Mouse (Mus musculus) liver, adult 2 months (tissue): Measurements from ENCODE around the gene Chmp2a. TPM values are rescaled to one million over a fixed set of nuclear protein-coding genes. Genes with fewer than 3 reads are reported as not detected.

ENCODE experiments used
- DNase-seq: peaks from one replicate; pipeline ENCODE4 v3.0.0-alpha.2; 2011; ENCODE audit warnings: low read depth, low spot score; ENCODE audit errors: extremely low read depth
- H3K27ac ChIP-seq: fragments of 200-500 bp; replicated peaks from 2 replicates; pipeline ENCODE4 v1.5.1; 2012; ENCODE audit warnings: low read depth, mild to moderate bottlenecking, control low read depth, inconsistent platforms, low read length; ENCODE audit not compliant: insufficient read depth
- H3K27me3 ChIP-seq: fragments of 200-500 bp; 2 replicates; pipeline ENCODE4 v1.6.1; 2012; ENCODE audit warnings: mild to moderate bottlenecking, moderate library complexity, low read length, inconsistent platforms; ENCODE audit not compliant: control insufficient read depth, insufficient read depth
- H3K36me3 ChIP-seq: fragments of 200-500 bp; 2 replicates; pipeline ENCODE4 v1.6.1; 2012; ENCODE audit warnings: low read length, inconsistent platforms; ENCODE audit not compliant: control insufficient read depth, insufficient read depth
- H3K4me1 ChIP-seq: fragments of 200-500 bp; 2 replicates; pipeline ENCODE4 v1.6.1; 2011; ENCODE audit warnings: low read length; ENCODE audit not compliant: control insufficient read depth, insufficient read depth
- H3K4me3 ChIP-seq: fragments of 200-500 bp; 2 replicates; pipeline ENCODE4 v1.5.1; 2011; ENCODE audit warnings: low read depth, mild to moderate bottlenecking, control low read depth, low read length, moderate library complexity; ENCODE audit not compliant: insufficient read depth
- H3K79me2 ChIP-seq: fragments of 200-500 bp; 2 replicates; pipeline ENCODE4 v1.6.1; 2012; ENCODE audit warnings: inconsistent platforms, mild to moderate bottlenecking, low read length, moderate library complexity; ENCODE audit not compliant: control insufficient read depth, insufficient read depth
- H3K9ac ChIP-seq: fragments of 200-500 bp; 2 replicates; pipeline ENCODE4 v1.6.1; 2012; ENCODE audit warnings: low read depth, mild to moderate bottlenecking, control low read depth, inconsistent platforms, low read length
- CTCF ChIP-seq: fragments of 200-500 bp; IDR thresholded peaks from 2 replicates; pipeline ENCODE4 v1.5.1; 2011; ENCODE audit warnings: low read depth, low read length, control low read depth
- POLR2A ChIP-seq: fragments of 200-500 bp; IDR thresholded peaks from 2 replicates; pipeline ENCODE4 v1.6.1; 2011; ENCODE audit warnings: low read length, control low read depth; ENCODE audit not compliant: insufficient read depth; ENCODE audit errors: extremely low read depth
- WGBS: fragments of 180-500 bp; shearing (Covaris S2); methylation state at CpG from one replicate; pipeline ENCODE4 v1.1.7; 2018; 5-methylcytosine and 5-hydroxymethylcytosine counted together
- polyA plus RNA-seq: library from polyadenylated mRNA; depleted of rRNA; stranded (reverse); fragments of >200 nt; gene quantifications from 2 replicates; pipeline ENCODE4 v1.2.3, GENCODE M21; 2012; rRNA removed
- total RNA-seq: library from RNA; depleted of rRNA; stranded (reverse); fragments of >200 nt; gene quantifications from 2 replicates; pipeline ENCODE4 v1.2.3, GENCODE M21; 2014; rRNA removed

The Chmp2a gene
- total and polyA plus RNA-seq, 2 experiments, result 62.8 to 149 TPM

GRCm38 (mm10) chr7:12995862-12996261 lies 38.7 kb downstream of the Chmp2a start:
- Histone ChIP-seq H3K9ac (peak overlapping the region; percentile 46), H3K4me3 (peak overlapping the region; percentile 31), H3K36me3 (peaks cover 33% of the 10 kb centered on the region), H3K27ac (peak overlapping the region; percentile 85), H3K79me2 (peaks cover 7% of the 10 kb centered on the region; the same call in 1 of the 2 replicates), H3K27me3 (no peaks in the 10 kb centered on the region), H3K4me1 (peaks cover 19% of the 10 kb centered on the region)
- TF ChIP-seq CTCF (no peak), POLR2A (no peak)
- peak; percentile 97 for DNase-seq

GRCm38 (mm10) chr7:12993148-12993547 lies 41.5 kb downstream of the Chmp2a start:
- peak; percentile 79 for DNase-seq
- H3K4me3 ChIP-seq, result no peak overlapping the region
- H3K27me3 ChIP-seq, result no peaks in the 10 kb centered on the region
- H3K36me3 ChIP-seq, result peaks cover 56% of the 10 kb centered on the region
- TF ChIP-seq POLR2A (no peak), CTCF (no peak)
- peaks cover 19% of the 10 kb centered on the region for H3K4me1 ChIP-seq
- peak overlapping the region; percentile 56 for H3K27ac ChIP-seq
- H3K9ac ChIP-seq, result no peak overlapping the region
- peaks cover 8% of the 10 kb centered on the region; the same call in 1 of the 2 replicates for H3K79me2 ChIP-seq
- WGBS, result 49% methylated on average over 10 of the region's 10 CpGs

GRCm38 (mm10) chr7:12992222-12992621 lies 42.4 kb downstream of the Chmp2a start:
- peak overlapping the region; percentile 56; the same call in 1 of the 2 replicates for H3K27ac ChIP-seq
- peaks cover 4% of the 10 kb centered on the region; the same call in 1 of the 2 replicates for H3K79me2 ChIP-seq
- WGBS, result 15% methylated on average over 3 of the region's 3 CpGs
- DNase-seq, result no peak
- peaks cover 19% of the 10 kb centered on the region for H3K4me1 ChIP-seq
- no peak overlapping the region for H3K9ac ChIP-seq
- H3K4me3 ChIP-seq, result no peak overlapping the region
- H3K36me3 ChIP-seq, result peaks cover 63% of the 10 kb centered on the region
- no peaks in the 10 kb centered on the region for H3K27me3 ChIP-seq
- no peak for TF ChIP-seq POLR2A
- no peak for TF ChIP-seq CTCF

- H3K36me3 ChIP-seq, result peaks cover 58% of the 10 kb centered on the region
- no peak overlapping the region for H3K4me3 ChIP-seq
- H3K27ac ChIP-seq, result no peak overlapping the region
- TF ChIP-seq CTCF (no peak), POLR2A (no peak)
- 0 out of 2 replicates have a peak, but pooled peaks cover 4% of the 10 kb centered on the region for H3K79me2 ChIP-seq
- H3K4me1 ChIP-seq, result peaks cover 14% of the 10 kb centered on the region
- no peaks in the 10 kb centered on the region for H3K27me3 ChIP-seq
- no peak for DNase-seq
- no peak overlapping the region for H3K9ac ChIP-seq
- WGBS, result 83% methylated on average over 8 of the region's 8 CpGs
Observed at GRCm38 (mm10) chr7:12987409-12988189, 47.0 kb downstream of the Chmp2a start.

GRCm38 (mm10) chr7:12986906-12987305 lies 47.7 kb downstream of the Chmp2a start:
- Histone ChIP-seq H3K4me1 (peaks cover 15% of the 10 kb centered on the region), H3K4me3 (no peak overlapping the region), H3K36me3 (peaks cover 51% of the 10 kb centered on the region), H3K79me2 (0 out of 2 replicates have a peak, but pooled peaks cover 4% of the 10 kb centered on the region), H3K27ac (no peak overlapping the region), H3K9ac (no peak overlapping the region), H3K27me3 (no peaks in the 10 kb centered on the region)
- 89% methylated on average over 8 of the region's 8 CpGs for WGBS
- TF ChIP-seq CTCF (no peak), POLR2A (no peak)
- no peak for DNase-seq

GRCm38 (mm10) chr7:12985724-12986123 lies 48.9 kb downstream of the Chmp2a start:
- no peak for DNase-seq
- no peak for TF ChIP-seq CTCF
- TF ChIP-seq POLR2A, result no peak
- Histone ChIP-seq H3K27me3 (no peaks in the 10 kb centered on the region), H3K36me3 (peaks cover 41% of the 10 kb centered on the region), H3K9ac (no peak overlapping the region), H3K4me1 (peaks cover 11% of the 10 kb centered on the region), H3K27ac (peak overlapping the region; percentile 43; the same call in 1 of the 2 replicates), H3K79me2 (no peaks in the 10 kb centered on the region), H3K4me3 (no peak overlapping the region)
- 89% methylated on average over 1 of the region's 1 CpGs for WGBS

Other genes starting within 250 kb of the Chmp2a start
- gene Zscan18, start 231.2 kb downstream of the Chmp2a start, total RNA-seq, result 0.27 TPM in 1 of 2 replicates, not detected in the other
- 0.05 TPM in 1 of 2 replicates, not detected in the other for gene Zscan18, start 231.2 kb downstream of the Chmp2a start, polyA plus RNA-seq
- 1.8 and 2.0 TPM in 2 replicates for gene Zfp329, start 215.9 kb downstream of the Chmp2a start, total RNA-seq
- gene Zfp329, start 215.9 kb downstream of the Chmp2a start, polyA plus RNA-seq, result 0.29 and 0.50 TPM in 2 replicates
- gene Zfp110, start 200.0 kb downstream of the Chmp2a start, total RNA-seq, result 22.2 and 25.0 TPM in 2 replicates
- 6.1 and 9.7 TPM in 2 replicates for gene Zfp110, start 200.0 kb downstream of the Chmp2a start, polyA plus RNA-seq
- 1.7 and 2.1 TPM in 2 replicates for gene Zfp128, start 153.6 kb downstream of the Chmp2a start, total RNA-seq
- gene Zfp128, start 153.6 kb downstream of the Chmp2a start, polyA plus RNA-seq, result 0.46 and 0.58 TPM in 2 replicates
- gene Zscan22, start 137.0 kb downstream of the Chmp2a start, total RNA-seq, result 1.2 and 1.5 TPM in 2 replicates
- gene Zscan22, start 137.0 kb downstream of the Chmp2a start, polyA plus RNA-seq, result 5.7 and 6.6 TPM in 2 replicates
- gene Rps5, start 112.5 kb downstream of the Chmp2a start, total RNA-seq, result 773 and 998 TPM in 2 replicates
- 789 and 798 TPM in 2 replicates for gene Rps5, start 112.5 kb downstream of the Chmp2a start, polyA plus RNA-seq
- 0.09 and 0.47 TPM in 2 replicates for gene Rnf225, start 107.4 kb downstream of the Chmp2a start, total RNA-seq
- 0.45 and 0.65 TPM in 2 replicates for gene Rnf225, start 107.4 kb downstream of the Chmp2a start, polyA plus RNA-seq
- 3.9 and 4.1 TPM in 2 replicates for gene Zfp324, start 69.0 kb downstream of the Chmp2a start, total RNA-seq
- gene Zfp324, start 69.0 kb downstream of the Chmp2a start, polyA plus RNA-seq, result 3.4 and 5.2 TPM in 2 replicates
- 1.3 and 1.4 TPM in 2 replicates for gene Zfp446, start 57.0 kb downstream of the Chmp2a start, total RNA-seq
- 1.9 and 3.6 TPM in 2 replicates for gene Zfp446, start 57.0 kb downstream of the Chmp2a start, polyA plus RNA-seq
- gene Slc27a5, start 36.6 kb downstream of the Chmp2a start, total RNA-seq, result 1,289 and 1,401 TPM in 2 replicates
- 1,497 and 1,713 TPM in 2 replicates for gene Slc27a5, start 36.6 kb downstream of the Chmp2a start, polyA plus RNA-seq
- 67.7 and 69.4 TPM in 2 replicates for gene Trim28, start 35.7 kb downstream of the Chmp2a start, total RNA-seq
- gene Trim28, start 35.7 kb downstream of the Chmp2a start, polyA plus RNA-seq, result 98.0 and 114 TPM in 2 replicates
- gene Zbtb45, start 24.8 kb downstream of the Chmp2a start, total RNA-seq, result 0.28 and 1.2 TPM in 2 replicates
- gene Zbtb45, start 24.8 kb downstream of the Chmp2a start, polyA plus RNA-seq, result 4.5 TPM in 2 replicates
- gene Ube2m, start 3.5 kb upstream of the Chmp2a start, total RNA-seq, result 41.2 and 59.5 TPM in 2 replicates
- 71.5 and 82.7 TPM in 2 replicates for gene Ube2m, start 3.5 kb upstream of the Chmp2a start, polyA plus RNA-seq
- gene Mzf1, start 20.0 kb upstream of the Chmp2a start, total RNA-seq, result 0.18 and 0.40 TPM in 2 replicates
- 0.41 and 0.54 TPM in 2 replicates for gene Mzf1, start 20.0 kb upstream of the Chmp2a start, polyA plus RNA-seq
- not detected in 2 replicates for gene Vmn1r85, start 60.4 kb upstream of the Chmp2a start, total RNA-seq
- not detected in 2 replicates for gene Vmn1r85, start 60.4 kb upstream of the Chmp2a start, polyA plus RNA-seq
- gene Vmn1r86, start 85.1 kb upstream of the Chmp2a start, total RNA-seq, result not detected in 2 replicates
- gene Vmn1r86, start 85.1 kb upstream of the Chmp2a start, polyA plus RNA-seq, result not detected in 2 replicates
- not detected in 2 replicates for gene Vmn1r87, start 105.3 kb upstream of the Chmp2a start, total RNA-seq
- not detected in 2 replicates for gene Vmn1r87, start 105.3 kb upstream of the Chmp2a start, polyA plus RNA-seq
- not detected in 2 replicates for gene Vmn1r88, start 124.8 kb upstream of the Chmp2a start, total RNA-seq
- gene Vmn1r88, start 124.8 kb upstream of the Chmp2a start, polyA plus RNA-seq, result not detected in 2 replicates
- gene Vmn1r89, start 178.2 kb upstream of the Chmp2a start, total RNA-seq, result not detected in 2 replicates
- not detected in 2 replicates for gene Vmn1r89, start 178.2 kb upstream of the Chmp2a start, polyA plus RNA-seq
- 1.3 and 3.2 TPM in 2 replicates for gene Lig1, start 242.5 kb upstream of the Chmp2a start, total RNA-seq
- 1.4 and 1.6 TPM in 2 replicates for gene Lig1, start 242.5 kb upstream of the Chmp2a start, polyA plus RNA-seq
- 3.1 TPM in 2 replicates for gene Zswim9, start 243.9 kb upstream of the Chmp2a start, total RNA-seq
- gene Zswim9, start 243.9 kb upstream of the Chmp2a start, polyA plus RNA-seq, result 1.0 and 1.5 TPM in 2 replicates